Mouse (Mus musculus) ES-Bruce4 (cell line): Measurements from ENCODE around the gene Tnnt2. TPM values are rescaled to one million over a fixed set of nuclear protein-coding genes. Genes with fewer than 3 reads are reported as not detected.
A peak's percentile ranks its signal among the peaks of the same experiment; 100 is the strongest.

ENCODE experiments used
- H3K27ac ChIP-seq: 2 replicates; pipeline ENCODE4 v1.5.1; 2012; ENCODE audit warnings: low read length, inconsistent platforms; ENCODE audit not compliant: insufficient read depth
- H3K27me3 ChIP-seq: 2 replicates; pipeline ENCODE4 v1.6.1; 2012; ENCODE audit warnings: mild to moderate bottlenecking, low read length, inconsistent platforms; ENCODE audit not compliant: control insufficient read depth, poor library complexity, insufficient read depth, severe bottlenecking
- H3K36me3 ChIP-seq: 2 replicates; pipeline ENCODE4 v1.6.1; 2012; ENCODE audit warnings: inconsistent platforms, mild to moderate bottlenecking, low read length, moderate library complexity; ENCODE audit not compliant: control insufficient read depth, poor library complexity, insufficient read depth, severe bottlenecking
- H3K4me1 ChIP-seq: one replicate; pipeline ENCODE4 v1.8.1; 2011; ENCODE audit warnings: low read length; ENCODE audit not compliant: control insufficient read depth, insufficient read depth
- H3K4me3 ChIP-seq: 2 replicates; pipeline ENCODE4 v1.5.1; 2011; ENCODE audit warnings: low read depth, mild to moderate bottlenecking, low read length
- H3K9ac ChIP-seq: 2 replicates; pipeline ENCODE4 v1.6.1; 2012; ENCODE audit warnings: low read depth, mild to moderate bottlenecking, inconsistent platforms; ENCODE audit not compliant: poor library complexity, severe bottlenecking
- H3K9me3 ChIP-seq: replicated peaks from 2 replicates; pipeline ENCODE4 v1.6.1; 2012; ENCODE audit warnings: mild to moderate bottlenecking, low read length, inconsistent platforms; ENCODE audit not compliant: control insufficient read depth, poor library complexity, insufficient read depth, severe bottlenecking
- CTCF ChIP-seq: IDR thresholded peaks from one replicate; pipeline ENCODE4 v1.8.1; 2011; ENCODE audit warnings: low read depth, low read length
- EP300 ChIP-seq: IDR thresholded peaks from 2 replicates; pipeline ENCODE4 v1.6.1; 2011; ENCODE audit warnings: low read depth, low read length; ENCODE audit not compliant: insufficient read depth
- POLR2A ChIP-seq: IDR thresholded peaks from one replicate; pipeline ENCODE4 v1.8.1; 2011; ENCODE audit warnings: low read length; ENCODE audit not compliant: insufficient read depth
- polyA plus RNA-seq: library from polyadenylated mRNA; stranded (reverse); fragments of >200 nt; gene quantifications from 2 replicates; pipeline ENCODE4 v1.2.4, GENCODE M21; 2011; ENCODE audit warnings: low read depth; ENCODE audit not compliant: missing spikeins, insufficient read depth, insufficient read length

Tnnt2 gene
- polyA plus RNA-seq, 1 experiment, result 1.6 TPM

DNA sequence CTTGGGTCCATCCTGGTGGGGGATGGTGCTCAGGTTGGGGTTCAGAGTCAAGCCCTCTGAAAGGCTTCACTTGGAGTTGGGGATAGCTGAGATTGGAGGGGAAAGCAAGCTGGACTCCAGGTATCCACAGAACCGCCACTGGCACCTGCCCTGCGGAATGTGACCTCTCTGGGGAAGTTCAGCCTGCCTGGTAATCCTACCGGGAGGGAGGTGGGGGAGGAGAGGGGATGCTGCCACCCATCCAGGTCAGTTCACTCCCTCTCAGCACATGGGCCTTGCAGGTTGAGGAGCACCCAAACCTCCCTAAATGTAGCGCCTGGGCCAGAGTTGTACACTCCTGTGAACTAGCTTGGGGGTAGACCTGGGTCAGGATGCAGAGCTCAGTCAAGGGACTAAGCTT is 19.9 kb downstream of the Tnnt2 start:
- no peak overlapping the region for H3K4me3 ChIP-seq
- TF ChIP-seq CTCF (no peak), EP300 (no peak), POLR2A (no peak)
- H3K27me3 ChIP-seq, result no peaks in the 10 kb centered on the region
- H3K9ac ChIP-seq, result no peak overlapping the region
- no peaks in the 10 kb centered on the region for H3K9me3 ChIP-seq
- no peaks in the 10 kb centered on the region for H3K36me3 ChIP-seq
- H3K4me1 ChIP-seq, result no peaks in the 10 kb centered on the region
- H3K27ac ChIP-seq, result no peak overlapping the region

DNA sequence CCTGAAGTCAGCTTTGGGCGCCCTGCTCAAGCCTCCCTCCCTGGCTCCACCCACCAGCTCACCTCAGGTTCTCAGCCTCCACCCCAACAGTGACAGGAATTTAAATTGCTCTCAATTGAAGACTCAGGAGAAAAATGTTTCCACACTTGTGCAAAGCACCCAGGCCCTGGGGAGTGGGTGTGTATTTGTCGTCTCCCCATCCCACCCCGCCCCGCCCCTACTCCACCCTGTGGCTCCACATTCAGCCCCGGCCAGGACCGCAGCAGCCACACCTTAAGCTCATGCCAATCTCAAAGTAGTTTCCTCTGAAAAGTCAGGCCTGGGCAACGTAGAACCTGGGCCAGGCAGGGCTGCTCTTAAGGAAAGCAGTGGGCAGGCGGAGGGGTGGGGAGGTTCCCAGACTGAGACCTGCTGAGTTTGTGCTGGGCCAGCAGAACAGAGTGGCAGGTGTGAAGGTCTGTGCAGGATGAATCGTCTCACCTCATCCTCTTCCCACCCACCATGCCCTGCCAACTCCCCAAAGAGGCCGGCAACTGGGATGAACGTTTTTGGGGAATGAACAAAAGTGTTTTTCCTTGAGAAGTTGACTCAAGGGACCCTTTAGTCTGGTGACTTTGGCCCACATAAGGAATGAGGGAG is 21.1 kb downstream of the Tnnt2 start:
- Histone ChIP-seq H3K4me1 (no peaks in the 10 kb centered on the region), H3K4me3 (no peak overlapping the region), H3K9ac (no peak overlapping the region), H3K27me3 (no peaks in the 10 kb centered on the region), H3K36me3 (no peaks in the 10 kb centered on the region), H3K9me3 (no peaks in the 10 kb centered on the region), H3K27ac (no peak overlapping the region)
- TF ChIP-seq EP300 (0 out of 2 replicates have a peak, but pooled peaks have one; percentile 12), CTCF (no peak)

DNA sequence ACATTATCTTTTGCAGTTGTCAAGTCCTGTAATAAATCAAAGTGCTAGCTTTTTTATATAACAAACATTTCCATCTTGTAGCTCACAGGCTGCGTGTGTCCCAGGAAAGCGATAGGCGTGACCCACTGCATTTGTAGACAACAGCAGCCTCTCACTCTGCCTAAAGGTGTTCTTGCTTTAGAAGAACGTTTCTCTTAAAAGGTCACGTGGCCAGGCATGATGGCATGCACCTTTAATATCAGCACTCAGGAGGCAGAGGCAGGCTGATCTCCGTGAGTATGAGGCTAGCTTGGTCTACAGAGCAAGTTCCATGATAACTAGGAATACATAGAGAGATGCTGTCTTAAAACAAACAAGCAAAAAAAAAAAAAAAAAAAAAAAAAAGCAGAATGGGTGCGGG is 22.4 kb downstream of the Tnnt2 start:
- Histone ChIP-seq H3K9me3 (no peaks in the 10 kb centered on the region), H3K27ac (no peak overlapping the region), H3K9ac (no peak overlapping the region), H3K36me3 (no peaks in the 10 kb centered on the region), H3K27me3 (no peaks in the 10 kb centered on the region), H3K4me3 (no peak overlapping the region), H3K4me1 (no peaks in the 10 kb centered on the region)
- no peak for TF ChIP-seq CTCF
- TF ChIP-seq POLR2A, result no peak
- TF ChIP-seq EP300, result no peak

DNA sequence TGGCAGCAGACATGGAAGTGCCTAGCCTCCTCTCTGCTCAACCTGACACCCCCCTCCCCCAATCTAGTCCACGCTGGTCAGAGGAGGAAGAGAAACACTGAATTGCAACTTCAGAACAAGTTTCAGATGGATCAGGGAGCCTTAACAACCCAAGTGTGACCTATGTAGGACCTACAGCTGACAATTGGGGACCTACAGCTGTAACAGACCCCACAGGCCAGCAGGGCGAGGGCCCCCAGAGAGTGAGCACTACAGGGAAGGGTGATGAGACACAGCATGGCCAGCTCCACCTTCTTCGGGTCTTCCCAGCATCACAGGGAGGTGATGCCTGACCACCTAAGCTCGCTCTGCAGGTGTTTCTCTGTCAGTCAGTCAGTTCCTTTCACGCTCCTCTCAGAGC is 24.9 kb downstream of the Tnnt2 start:
- Histone ChIP-seq H3K27ac (no peak overlapping the region), H3K36me3 (no peaks in the 10 kb centered on the region), H3K9me3 (no peaks in the 10 kb centered on the region), H3K9ac (no peak overlapping the region), H3K27me3 (no peaks in the 10 kb centered on the region), H3K4me3 (no peak overlapping the region), H3K4me1 (no peaks in the 10 kb centered on the region)
- TF ChIP-seq EP300 (no peak), CTCF (no peak), POLR2A (no peak)

DNA sequence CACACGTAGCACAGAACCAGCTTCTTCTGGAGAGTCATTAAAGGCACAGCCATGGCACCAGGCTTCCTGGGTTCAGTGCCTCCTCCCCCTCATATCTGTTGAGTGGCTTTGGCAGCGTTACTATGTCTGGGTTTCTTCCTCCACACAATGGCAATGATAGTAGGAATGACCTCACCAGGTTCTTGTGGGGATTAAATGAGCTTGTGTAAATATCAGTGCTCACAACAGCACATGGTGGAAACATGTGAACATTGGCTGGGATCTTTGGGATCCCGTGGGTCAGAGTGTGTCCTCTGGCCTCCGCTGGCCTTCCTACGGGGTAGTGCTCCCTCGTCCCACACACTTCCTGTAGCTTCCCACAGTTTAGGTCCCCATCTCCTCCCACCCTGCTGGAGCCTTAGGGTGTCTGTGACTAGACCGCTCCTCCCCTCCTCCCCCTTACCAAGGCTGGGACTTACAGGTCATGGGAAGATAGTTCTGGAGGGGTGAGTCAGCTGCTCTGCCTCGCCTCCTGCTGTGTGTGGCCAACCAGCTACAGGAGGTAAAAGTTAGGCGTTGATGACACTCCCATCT is 25.9 kb downstream of the Tnnt2 start:
- Histone ChIP-seq H3K9ac (no peak overlapping the region), H3K9me3 (no peaks in the 10 kb centered on the region)
- TF ChIP-seq CTCF, result no peak
- no peak for TF ChIP-seq POLR2A
- no peak for TF ChIP-seq EP300

DNA sequence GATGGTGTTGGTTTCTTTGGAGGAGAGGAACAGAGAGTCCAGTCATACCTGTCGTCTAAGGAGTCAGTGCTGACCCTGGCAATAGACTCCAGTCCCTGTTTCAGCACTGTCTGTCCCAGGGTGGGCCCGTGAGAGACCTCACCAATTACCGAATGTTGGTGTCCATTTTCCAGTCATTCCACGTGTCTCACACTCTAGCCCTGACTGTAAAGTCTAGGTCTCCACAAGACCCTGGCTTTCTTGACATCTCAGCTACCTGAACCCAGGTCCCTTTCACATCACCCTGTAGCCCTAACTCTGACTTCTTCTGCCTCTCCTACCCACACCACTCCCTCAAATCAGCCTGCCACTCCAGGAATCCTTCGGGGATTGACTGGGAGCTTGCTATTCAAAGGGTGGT is 26.4 kb downstream of the Tnnt2 start:
- Histone ChIP-seq H3K4me1 (no peaks in the 10 kb centered on the region), H3K27me3 (no peaks in the 10 kb centered on the region), H3K27ac (no peak overlapping the region), H3K36me3 (no peaks in the 10 kb centered on the region), H3K9me3 (no peaks in the 10 kb centered on the region), H3K4me3 (no peak overlapping the region), H3K9ac (no peak overlapping the region)
- TF ChIP-seq POLR2A (no peak), EP300 (no peak), CTCF (no peak)

More for the DNA sequence above, 25.9 kb downstream of the Tnnt2 start:
- H3K4me1 ChIP-seq, result no peaks in the 10 kb centered on the region
- no peaks in the 10 kb centered on the region for H3K36me3 ChIP-seq
- no peak overlapping the region for H3K4me3 ChIP-seq
- H3K27ac ChIP-seq, result no peak overlapping the region
- H3K27me3 ChIP-seq, result no peaks in the 10 kb centered on the region
